Mouse (Mus musculus): ENCODE measurements at regions not wholly inside any gene's neighbourhood (a gene's known extent, or its start where the extent isn't known, plus 50 kb on each side); places are given as distances from the start of the nearest gene placed in this dataset.

GRCm38 (mm10) chr8:117930687-117931086 is 128.9 kb upstream of the Mphosph6 start:
- TF ChIP-seq CTCF (conservative IDR thresholded peaks at IDR 0.05 in 1 of 2, IDR thresholded peaks at IDR 0.05 in 1 of 2; ENCODE audit: low read depth in 2 of 2, low read length in 2 of 2) (peak; percentile 33 to 74), ZNF384 (IDR thresholded peaks at IDR 0.05; ENCODE audit: low read depth, low read length) (no peak), ELF1 (IDR thresholded peaks at IDR 0.05; ENCODE audit: low read depth, low read length) (no peak), GABPA (IDR thresholded peaks at IDR 0.05; ENCODE audit: insufficient replicate concordance, low read depth, low read length) (no peak), SIN3A (IDR thresholded peaks at IDR 0.05; ENCODE audit: low read length) (no peak), EP300 (IDR thresholded peaks at IDR 0.05; ENCODE audit: low read length) (no peak), NELFE (IDR thresholded peaks at IDR 0.05; ENCODE audit: low read depth, low read length) (no peak), HCFC1 (IDR thresholded peaks at IDR 0.05; ENCODE audit: low read depth, low read length) (no peak), NRF1 (IDR thresholded peaks at IDR 0.05; ENCODE audit: low read depth, low read length) (no peak), MYC (IDR thresholded peaks at IDR 0.05; ENCODE audit: low read depth, low read length) (no peak)
